Mouse (Mus musculus): ENCODE results near the gene Olfr1205.

DNA sequence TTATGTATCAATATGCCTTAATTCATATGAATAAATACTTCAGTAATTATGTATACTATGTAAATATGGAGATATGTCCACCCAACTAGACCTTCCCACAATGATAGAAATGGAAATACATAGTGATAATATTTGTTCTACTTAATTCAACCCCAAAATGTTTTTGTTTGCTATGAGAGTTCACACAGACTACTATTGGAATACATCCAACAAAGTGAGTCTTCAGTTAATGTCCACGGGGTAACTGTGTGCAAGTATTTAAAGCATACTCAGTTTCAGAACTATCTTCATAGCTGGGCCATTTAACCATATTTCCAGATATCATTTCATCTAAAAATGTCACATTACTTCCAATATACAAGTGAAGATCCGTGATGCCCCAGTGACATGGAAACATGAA lies 33.4 kb downstream of the Olfr1205 start, which contains the start of gene Olfr1206:
- TF ChIP-seq CTCF (IDR thresholded peaks at IDR 0.05; ENCODE audit: control insufficient read depth, insufficient read depth, insufficient read length) (no peak), USF1 (IDR thresholded peaks at IDR 0.05; ENCODE audit: low read depth) (no peak), MYOD1 (IDR thresholded peaks at IDR 0.05; ENCODE audit: control insufficient read depth, insufficient read length, low read depth) (no peak), CEBPB (IDR thresholded peaks at IDR 0.05; ENCODE audit: low read depth) (no peak), MAX (IDR thresholded peaks at IDR 0.05) (no peak), MYOG (IDR thresholded peaks at IDR 0.05; ENCODE audit: control insufficient read depth, extremely low read depth, insufficient read length) (no peak), FOSL1 (IDR thresholded peaks at IDR 0.05; ENCODE audit: insufficient read depth, low read length, poor library complexity, severe bottlenecking) (no peak)

All from C2C12 (cell line).